Mouse (Mus musculus): Measurements from ENCODE around the gene Etv6. TPM values are rescaled to one million over a fixed set of nuclear protein-coding genes. Genes with fewer than 3 reads are reported as not detected.

The Etv6 gene
- total RNA-seq, 2 experiments from 2014 or later = 9.2 to 12.4 TPM

GRCm38 (mm10) chr6:134205726-134206125 is 170.2 kb downstream of the Etv6 start:
- DNase-seq (ENCODE audit: low spot score in 2 of 2) = no peak

- no peak for DNase-seq (ENCODE audit: low spot score in 2 of 2)
Observed at GRCm38 (mm10) chr6:134206251-134206650, 170.8 kb downstream of the Etv6 start.

- DNase-seq (ENCODE audit: low spot score in 2 of 2) = peak; percentile 25 to 72
Observed at GRCm38 (mm10) chr6:134207391-134208179, 172.1 kb downstream of the Etv6 start.

DNA sequence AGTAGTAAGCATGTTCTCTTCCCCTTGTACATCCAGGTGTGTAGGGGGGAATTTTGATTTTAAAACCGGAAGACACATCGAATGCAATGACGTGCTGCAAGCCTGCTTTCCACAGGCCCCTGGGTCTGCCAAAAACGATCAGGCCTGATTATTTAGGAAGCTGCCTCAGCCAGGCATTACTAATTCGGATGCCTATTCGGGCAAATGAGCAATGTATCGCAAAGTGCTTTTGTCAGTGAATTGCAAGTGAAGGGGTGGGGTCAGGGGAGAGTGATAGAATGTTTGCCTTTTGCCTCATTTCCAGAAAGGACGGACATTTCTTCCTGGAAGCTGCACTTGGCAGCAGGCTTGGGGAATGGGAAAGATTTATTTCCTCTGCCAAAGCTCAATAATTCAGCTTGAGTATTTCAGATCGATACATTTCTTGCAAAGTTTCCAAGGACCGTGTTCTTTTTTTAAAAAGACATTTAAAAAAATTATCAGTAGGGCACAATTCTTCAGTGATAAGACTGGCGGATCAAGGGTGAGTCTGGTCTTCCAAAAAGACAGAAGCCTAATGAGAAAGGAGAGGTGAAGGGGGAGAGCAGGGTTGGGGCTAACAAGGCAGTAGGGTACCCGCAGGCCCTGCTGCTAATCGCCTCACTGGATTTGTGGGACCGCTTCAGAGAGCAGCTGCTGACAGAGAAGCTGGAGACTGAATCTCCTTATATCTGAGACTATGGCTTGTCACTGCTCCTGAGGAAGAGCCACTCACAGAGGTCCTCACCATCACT is 172.9 kb downstream of the Etv6 start:
- DNase-seq (ENCODE audit: low spot score in 2 of 2) = no peak

DNA sequence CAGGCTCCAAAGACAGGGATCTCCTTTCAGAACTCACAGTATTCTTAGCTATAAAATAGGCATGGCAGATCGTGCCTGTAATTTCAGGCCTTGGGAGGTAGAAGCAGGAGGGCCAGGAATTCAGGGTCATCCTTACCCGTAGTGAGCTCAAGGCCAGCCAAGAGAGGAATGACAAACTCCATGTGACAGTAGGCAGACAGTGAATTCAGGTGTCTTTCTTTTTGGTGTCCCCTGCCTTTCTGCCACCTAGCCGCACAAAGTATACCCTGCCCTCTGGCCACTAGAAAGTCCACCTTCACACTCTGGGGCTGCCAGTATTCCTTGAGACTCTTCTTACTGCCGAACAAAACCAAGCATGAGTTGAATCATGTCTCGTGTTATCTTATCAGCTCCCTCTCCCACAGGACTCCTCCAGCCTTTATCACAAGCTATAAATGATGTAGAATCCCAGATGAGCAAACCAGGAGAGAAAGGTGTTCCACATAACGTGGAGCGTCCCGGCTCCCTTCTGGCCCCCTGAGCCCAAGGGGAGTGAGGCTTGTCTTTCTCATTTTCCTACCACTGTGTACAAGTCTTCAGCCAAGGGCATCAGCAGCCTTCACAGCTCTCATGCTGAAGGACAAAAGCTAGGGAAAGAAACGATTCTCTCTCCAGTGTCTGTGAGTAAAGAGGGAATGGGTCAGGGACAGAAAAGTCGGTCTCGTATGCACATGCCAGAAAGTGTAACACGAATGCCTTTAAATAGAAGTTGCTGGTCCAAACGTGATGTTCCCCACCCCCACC is 175.4 kb downstream of the Etv6 start:
- no peak for DNase-seq (ENCODE audit: low spot score in 2 of 2)

- no peak for DNase-seq (ENCODE audit: low spot score in 2 of 2)
Observed at GRCm38 (mm10) chr6:134211458-134211776, 175.9 kb downstream of the Etv6 start.

DNA sequence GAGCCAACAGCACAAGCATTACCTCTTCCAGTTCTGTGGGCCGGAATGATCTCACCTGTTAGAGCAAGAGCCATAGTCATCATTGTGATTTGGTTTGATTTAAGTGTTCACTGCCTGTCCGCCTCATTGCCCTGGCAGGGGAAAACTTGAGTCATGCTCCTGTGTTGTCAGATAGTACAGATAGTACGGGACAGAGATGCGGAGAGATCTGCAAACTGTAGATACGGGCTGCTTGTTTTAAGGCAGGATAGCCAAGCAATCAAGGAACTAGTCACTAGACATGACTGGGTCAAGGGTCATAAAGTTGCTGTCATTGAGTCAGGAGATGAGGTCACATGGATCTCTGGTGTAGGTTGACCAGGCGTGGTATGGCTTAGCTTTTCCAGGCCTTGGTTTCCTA is 182.2 kb downstream of the Etv6 start:
- no peak for DNase-seq (ENCODE audit: low spot score in 2 of 2)

GRCm38 (mm10) chr6:134218441-134218840 is 182.9 kb downstream of the Etv6 start:
- peak in 1 of 2 experiments; percentile 29 for DNase-seq (ENCODE audit: low spot score in 2 of 2)

DNA sequence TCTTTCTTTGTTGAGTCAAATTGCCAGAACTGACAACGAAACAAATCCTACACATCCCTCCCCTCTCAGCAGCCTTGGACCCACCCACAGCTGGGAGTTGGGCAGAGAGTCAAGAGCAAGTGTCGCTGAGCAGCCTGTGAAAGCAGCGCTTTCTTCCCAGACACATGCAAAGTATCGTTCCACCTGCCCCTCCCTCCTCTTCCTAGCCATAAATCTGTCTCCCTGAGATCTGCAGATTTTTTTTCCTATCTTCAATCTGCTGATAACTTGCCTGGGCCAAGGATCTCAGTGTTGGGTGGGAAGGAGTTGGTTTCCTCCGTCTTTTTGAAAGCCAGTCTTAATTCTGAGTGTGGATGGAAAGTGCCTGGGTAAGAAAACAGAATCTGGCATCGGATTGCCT is 183.9 kb downstream of the Etv6 start:
- DNase-seq (ENCODE audit: low spot score in 2 of 2) = peak; percentile 57 to 70

DNA sequence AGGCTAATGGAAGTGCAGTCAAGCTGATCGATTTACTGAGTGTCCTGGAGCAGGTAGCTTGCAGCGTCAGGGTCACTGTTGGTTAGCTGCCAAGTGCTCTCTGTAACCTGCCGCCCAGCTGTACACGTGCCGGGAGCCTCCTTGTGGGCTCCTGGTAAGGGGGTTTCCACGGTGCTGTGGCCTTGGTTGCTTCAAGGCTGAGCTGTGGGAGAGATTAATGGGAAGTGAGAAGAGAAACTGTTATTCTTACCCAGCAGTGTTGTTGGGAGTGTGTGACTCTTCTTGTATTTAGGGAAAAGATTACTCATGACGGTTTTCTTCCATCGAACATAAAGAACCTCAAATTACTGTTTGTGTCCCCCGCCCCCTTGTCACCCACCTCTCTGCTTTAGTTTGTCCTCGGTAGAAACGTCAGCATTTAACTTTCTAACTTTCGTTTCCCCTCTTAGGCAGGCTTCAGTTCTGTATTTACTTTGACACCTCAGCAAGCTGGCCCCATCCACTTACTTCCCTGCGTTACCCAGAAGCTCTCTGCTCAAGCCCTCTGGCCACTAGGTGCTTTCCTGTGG is 184.8 kb downstream of the Etv6 start:
- no peak for DNase-seq (ENCODE audit: low spot score in 2 of 2)

DNA sequence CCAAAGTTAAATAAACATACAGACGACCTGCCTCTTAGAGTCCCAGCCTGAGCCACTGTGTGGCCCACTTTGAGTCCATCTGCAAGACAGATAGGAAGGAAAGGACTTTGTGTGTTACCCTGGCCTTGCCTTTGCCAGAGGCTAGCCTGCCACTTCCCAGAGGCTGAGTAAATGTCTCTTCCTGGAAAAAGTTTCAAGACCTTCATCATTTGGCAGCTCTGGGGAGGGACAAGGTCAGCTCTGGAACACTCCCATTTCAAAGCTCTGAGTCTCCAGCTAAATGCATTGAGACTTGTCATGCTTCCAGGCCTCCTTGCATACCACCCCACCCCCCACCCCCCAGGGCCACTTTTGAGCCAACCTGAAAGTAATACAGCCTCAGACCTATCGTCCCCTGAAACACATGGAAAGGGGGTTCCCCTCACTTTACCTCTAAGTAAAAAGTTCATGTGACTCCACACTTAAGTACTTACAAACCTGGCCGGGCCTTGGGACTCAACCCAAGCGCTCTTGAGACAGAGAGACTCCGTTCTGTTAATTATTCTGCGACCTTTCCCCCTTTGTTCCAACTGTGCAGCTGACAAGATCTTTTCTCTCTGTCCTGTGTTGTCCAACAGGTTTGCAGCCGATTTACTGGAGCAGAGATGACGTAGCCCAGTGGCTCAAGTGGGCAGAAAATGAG is 186.9 kb downstream of the Etv6 start:
- DNase-seq (ENCODE audit: low spot score in 2 of 2) = no peak

GRCm38 (mm10) chr6:134225564-134225963 is 190.1 kb downstream of the Etv6 start:
- no peak for DNase-seq (ENCODE audit: low spot score in 2 of 2)

GRCm38 (mm10) chr6:134226349-134227169 is 191.1 kb downstream of the Etv6 start:
- DNase-seq (ENCODE audit: low spot score in 2 of 2) = no peak

DNA sequence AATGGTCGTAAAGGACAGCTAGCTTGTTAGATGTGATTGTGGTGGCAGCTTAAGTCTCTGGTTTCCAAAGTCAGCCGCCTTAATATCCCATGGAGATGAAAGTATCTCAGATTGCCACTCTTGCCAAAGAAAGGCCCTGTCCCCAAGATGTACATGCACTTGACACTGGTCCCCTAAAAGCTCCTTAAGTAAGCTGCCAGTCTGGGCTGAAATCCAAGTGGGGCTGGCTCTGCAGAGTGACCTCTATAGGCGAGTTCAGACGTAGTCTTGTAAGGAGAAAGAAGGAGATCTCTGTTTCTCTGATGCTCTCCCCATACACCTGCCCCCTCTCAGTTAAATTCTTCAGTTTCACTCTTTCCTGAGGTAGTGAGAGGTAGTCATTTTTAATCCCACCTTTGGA is 200.8 kb downstream of the Etv6 start:
- no peak for DNase-seq (ENCODE audit: low spot score in 2 of 2)

DNA sequence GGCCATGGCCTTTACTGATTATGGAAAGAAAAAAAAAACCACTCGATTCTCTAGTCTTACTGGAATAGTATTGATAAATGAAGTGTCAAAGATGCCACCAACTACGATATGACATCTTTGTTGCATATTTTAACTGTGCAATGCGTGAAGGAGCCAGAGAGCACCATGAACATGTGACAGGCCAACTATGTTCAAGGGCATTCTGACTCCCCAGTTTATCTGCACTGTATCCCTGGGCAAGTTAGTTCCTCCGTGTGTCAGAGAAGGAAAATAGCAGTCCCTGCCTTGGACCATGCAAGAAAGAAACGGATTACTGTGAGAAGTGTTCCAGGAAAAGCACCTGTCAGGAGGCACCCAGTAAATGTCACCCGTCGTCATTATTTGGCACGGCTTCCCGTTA is 203.0 kb downstream of the Etv6 start:
- no peak for DNase-seq (ENCODE audit: low spot score in 2 of 2)

GRCm38 (mm10) chr6:134240988-134241387 is 205.5 kb downstream of the Etv6 start:
- DNase-seq (ENCODE audit: low spot score in 2 of 2) = no peak

GRCm38 (mm10) chr6:134243119-134243518 is 207.6 kb downstream of the Etv6 start:
- DNase-seq (ENCODE audit: low spot score in 2 of 2) = no peak

GRCm38 (mm10) chr6:134243546-134243945 is 208.0 kb downstream of the Etv6 start:
- no peak for DNase-seq (ENCODE audit: low spot score in 2 of 2)

GRCm38 (mm10) chr6:134244071-134244470 is 208.6 kb downstream of the Etv6 start:
- DNase-seq (ENCODE audit: low spot score in 2 of 2) = no peak

DNA sequence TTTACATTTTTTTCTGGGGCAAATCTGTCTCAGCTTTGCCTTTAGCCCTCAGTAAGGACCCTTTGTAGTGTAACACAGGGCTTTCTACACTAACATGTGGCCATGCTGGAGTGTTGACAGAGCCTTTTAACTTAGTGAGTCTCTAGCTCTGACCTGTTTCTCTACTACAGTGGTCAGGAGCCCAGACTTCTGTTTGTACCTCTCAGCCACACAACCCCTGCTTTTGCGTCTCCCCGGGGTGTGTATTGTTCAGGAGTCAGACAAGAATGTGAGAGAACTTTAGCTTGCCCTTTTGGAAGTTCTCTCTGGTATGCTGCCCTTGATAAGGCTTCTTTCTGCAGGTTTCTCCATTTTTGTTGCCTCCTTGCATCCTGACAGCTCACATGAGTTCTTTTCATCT is 210.6 kb downstream of the Etv6 start:
- no peak for DNase-seq (ENCODE audit: low spot score in 2 of 2)
